ENCODE assay signal across 8 mouse cellular contexts in genomic region chr11:69578301-69578700, GRCm38 (mm10). TPM values are rescaled to one million over a fixed set of nuclear protein-coding genes. Genes with fewer than 3 reads are reported as not detected.
DNase-seq lines count a peak whose midpoint lies in the region; ATAC-seq and TF ChIP-seq lines count a peak whose summit lies in the region.

No protein-coding gene starts in this region.

- peak overlapping the region; percentile 32 for H3K27ac ChIP-seq in forebrain, embryonic 13.5 days
- H3K27ac ChIP-seq in liver, embryonic 12.5 days = peak overlapping the region; percentile 95

- H3K9ac ChIP-seq in forebrain, embryonic 13.5 days = peak overlapping the region; percentile 89
- H3K9ac ChIP-seq in liver, embryonic 12.5 days = peak overlapping the region; percentile 89

- peak overlapping the region; percentile 85 for H3ac ChIP-seq in C2C12 (ENCODE audit: control insufficient read depth, insufficient read length, low read depth)

- WGBS in forebrain, embryonic 13.5 days = 15% methylated on average over 15 of the region's 15 CpGs
- 7% methylated on average over 15 of the region's 15 CpGs for WGBS in liver, embryonic 12.5 days (ENCODE audit: insufficient replicate concordance)

- peaks cover 71% of the 10 kb centered on the region for H3K79me3 ChIP-seq in C2C12 (ENCODE audit: low read depth)

- H3K4me2 ChIP-seq in forebrain, embryonic 13.5 days = peak overlapping the region; percentile 91
- H3K4me2 ChIP-seq in liver, embryonic 12.5 days = peak overlapping the region; percentile 96

- TF ChIP-seq CTCF in C2C12 (IDR thresholded peaks at IDR 0.05; ENCODE audit: control insufficient read depth, insufficient read depth, insufficient read length) = no peak

- intact Hi-C loops in heart, postnatal 36 days (cut with DNase I) = loop anchor here (2.0 kb wide), 1 partner anchor 32 kb away; no protein-coding TSS in a partner anchor

- H3K9me3 ChIP-seq in forebrain, embryonic 13.5 days (replicated peaks) = no peaks in the 10 kb centered on the region
- no peaks in the 10 kb centered on the region for H3K9me3 ChIP-seq in liver, embryonic 12.5 days (replicated peaks)

- ATAC-seq in forebrain, embryonic 13.5 days = no peak
- ATAC-seq in liver, embryonic 12.5 days = no peak

- H3K36me3 ChIP-seq in C2C12 (ENCODE audit: control insufficient read depth, insufficient read depth) = peaks cover 45% of the 10 kb centered on the region
- H3K36me3 ChIP-seq in forebrain, embryonic 13.5 days (ENCODE audit: poor library complexity, severe bottlenecking) = peaks cover 16% of the 10 kb centered on the region
- H3K36me3 ChIP-seq in liver, embryonic 12.5 days = peaks cover 45% of the 10 kb centered on the region

- H3K79me2 ChIP-seq in C2C12 (ENCODE audit: control insufficient read depth, insufficient read depth) = peaks cover 89% of the 10 kb centered on the region

- H3K27me3 ChIP-seq in C2C12 (ENCODE audit: control insufficient read depth, insufficient read depth, insufficient read length) = no peaks in the 10 kb centered on the region
- H3K27me3 ChIP-seq in forebrain, embryonic 13.5 days = no peaks in the 10 kb centered on the region
- H3K27me3 ChIP-seq in liver, embryonic 12.5 days (replicated peaks) = no peaks in the 10 kb centered on the region

- H3K4me1 ChIP-seq in forebrain, embryonic 13.5 days = peaks cover 49% of the 10 kb centered on the region
- H3K4me1 ChIP-seq in liver, embryonic 12.5 days = peaks cover 66% of the 10 kb centered on the region

- H3K4me3 ChIP-seq in C2C12 (ENCODE audit: insufficient read depth, poor library complexity, severe bottlenecking) = peak overlapping the region; percentile 92
- peak overlapping the region; percentile 67 for H3K4me3 ChIP-seq in forebrain, embryonic 13.5 days
- peak overlapping the region; percentile 86 for H3K4me3 ChIP-seq in liver, embryonic 12.5 days

- DNase-seq in heart, adult 11 months = peak; percentile 91
- DNase-seq in heart, postnatal 36 days = no peak
- DNase-seq in ovary, postnatal 14 days (ENCODE audit: low spot score) = no peak
- no peak for DNase-seq in adrenal gland, postnatal 10 days
- no peak for DNase-seq in cerebellum, postnatal 4 days (ENCODE audit: low spot score in 2 of 2)

TF ChIP-seq in C2C12, 6 proteins besides CTCF, POLR2A, EP300 and RAD21:
- TF ChIP-seq MAX (IDR thresholded peaks at IDR 0.05) (no peak), FOSL1 (IDR thresholded peaks at IDR 0.05; ENCODE audit: insufficient read depth, low read length, poor library complexity, severe bottlenecking) (no peak), MYOG (IDR thresholded peaks at IDR 0.05; ENCODE audit: control insufficient read depth, extremely low read depth, insufficient read length) (no peak), USF1 (IDR thresholded peaks at IDR 0.05; ENCODE audit: low read depth) (no peak), CEBPB (IDR thresholded peaks at IDR 0.05; ENCODE audit: low read depth) (no peak), MYOD1 (IDR thresholded peaks at IDR 0.05; ENCODE audit: control insufficient read depth, insufficient read length, low read depth) (no peak)

RNA-seq across cellular contexts. Expression of gene Wrap53, which starts 1.8 kb away (rescaled TPM):
- total RNA-seq in heart, postnatal 36 days (2021) = 1 to 10 TPM; 5.1 to 6.3 TPM
- polyA plus RNA-seq in C2C12 (2012; fragmentation: generic; extraction: Trizol) = 21.9 TPM
- 32.0 and 35.1 TPM in 2 replicates for polyA plus RNA-seq in forebrain, embryonic 13.5 days (2015; fragmentation: Nextera tagmentation; extraction: Ambion mirVana)
- polyA plus RNA-seq in liver, embryonic 12.5 days (2016; fragmentation: Nextera tagmentation; extraction: Ambion mirVana) = 24.3 and 27.1 TPM in 2 replicates
- total RNA-seq in adrenal gland, postnatal 10 days (2021) = 10 to 100 TPM in 1 of 2 experiments, 1 to 10 TPM in 1; 8.1 to 12.5 TPM

RNA-seq across cellular contexts. Expression of gene Trp53, which starts 1.9 kb away (rescaled TPM):
- total RNA-seq in heart, postnatal 36 days (2021) = 10 to 100 TPM; 13.9 to 17.0 TPM
- polyA plus RNA-seq in C2C12 (2012; fragmentation: generic; extraction: Trizol) = 226 TPM
- polyA plus RNA-seq in forebrain, embryonic 13.5 days (2015; fragmentation: Nextera tagmentation; extraction: Ambion mirVana) = 119 and 129 TPM in 2 replicates
- 110 TPM in 2 replicates for polyA plus RNA-seq in liver, embryonic 12.5 days (2016; fragmentation: Nextera tagmentation; extraction: Ambion mirVana)
- 10 to 100 TPM; 59.9 to 75.9 TPM for total RNA-seq in adrenal gland, postnatal 10 days (2021)

RNA-seq across cellular contexts. Expression of gene Efnb3, which starts 18.3 kb away (rescaled TPM):
- 10 to 100 TPM; 77.4 to 98.0 TPM for total RNA-seq in heart, postnatal 36 days (2021)
- 0.61 TPM for polyA plus RNA-seq in C2C12 (2012; fragmentation: generic; extraction: Trizol)
- 63.1 and 72.0 TPM in 2 replicates for polyA plus RNA-seq in forebrain, embryonic 13.5 days (2015; fragmentation: Nextera tagmentation; extraction: Ambion mirVana)
- polyA plus RNA-seq in liver, embryonic 12.5 days (2016; fragmentation: Nextera tagmentation; extraction: Ambion mirVana) = 1.7 and 2.3 TPM in 2 replicates
- total RNA-seq in adrenal gland, postnatal 10 days (2021) = 1 to 10 TPM; 2.2 to 3.8 TPM

RNA-seq across cellular contexts. Expression of gene Atp1b2, which starts 27.4 kb away (rescaled TPM):
- total RNA-seq in heart, postnatal 36 days (2021) = 10 to 100 TPM; 20.9 to 22.5 TPM
- polyA plus RNA-seq in C2C12 (2012; fragmentation: generic; extraction: Trizol) = 0.20 TPM
- 12.7 and 14.0 TPM in 2 replicates for polyA plus RNA-seq in forebrain, embryonic 13.5 days (2015; fragmentation: Nextera tagmentation; extraction: Ambion mirVana)
- 38.3 and 39.8 TPM in 2 replicates for polyA plus RNA-seq in liver, embryonic 12.5 days (2016; fragmentation: Nextera tagmentation; extraction: Ambion mirVana)
- total RNA-seq in adrenal gland, postnatal 10 days (2021) = 10 to 100 TPM; 38.6 to 52.9 TPM

RNA-seq across cellular contexts. Expression of gene Dnah2, which starts 29.4 kb away (rescaled TPM):
- under 1 TPM; 0.33 to 0.57 TPM for total RNA-seq in heart, postnatal 36 days (2021)
- polyA plus RNA-seq in C2C12 (2012; fragmentation: generic; extraction: Trizol) = 0.14 TPM
- 1.7 and 2.0 TPM in 2 replicates for polyA plus RNA-seq in forebrain, embryonic 13.5 days (2015; fragmentation: Nextera tagmentation; extraction: Ambion mirVana)
- polyA plus RNA-seq in liver, embryonic 12.5 days (2016; fragmentation: Nextera tagmentation; extraction: Ambion mirVana) = 0.06 and 0.17 TPM in 2 replicates
- total RNA-seq in adrenal gland, postnatal 10 days (2021) = under 1 TPM; 0.30 TPM

Comparison
In these comparisons a context has a peak if more than half of its experiments do, and no peak if none do; other contexts are left out.
1. RNA of gene Efnb3, which starts 18.3 kb away (polyA plus RNA-seq): 63.1 to 72.0 TPM in forebrain, embryonic 13.5 days; 1.7 to 2.3 TPM in liver, embryonic 12.5 days and 0.61 TPM in C2C12 (single experiment); every median in the first group is over 10 times any median in the second.
2. Peak in every context shown above with its lines, with median percentiles within 50 percentile points of each other: H3K4me3 ChIP-seq.